Mouse (Mus musculus): ENCODE results near the gene Chst14. TPM values are rescaled to one million over a fixed set of nuclear protein-coding genes. Genes with fewer than 3 reads are reported as not detected.

The Chst14 gene
- 15.3 and 16.6 TPM in 2 replicates for polyA plus RNA-seq (2015; fragmentation: Nextera tagmentation; extraction: Ambion mirVana)

GRCm38 (mm10) chr2:118926361-118926997 is at the start of gene Chst14:
Gene Chst14 (plus strand): TSS chr2:118926496.

GRCm38 (mm10) chr2:118899981-118900825 is 26.1 kb upstream of the Chst14 start, which contains the start of gene Bahd1:
Gene Bahd1 (plus strand): TSS chr2:118900377.

Other genes with a start within 250 kb of the Chst14 start
- 0.05 TPM in 1 of 2 replicates, not detected in the other for gene Ankrd63, start 222.5 kb upstream of the Chst14 start, polyA plus RNA-seq (2015; fragmentation: Nextera tagmentation; extraction: Ambion mirVana)
- 0.47 and 0.68 TPM in 2 replicates for gene Plcb2, start 198.1 kb upstream of the Chst14 start, polyA plus RNA-seq (2015; fragmentation: Nextera tagmentation; extraction: Ambion mirVana)
- gene Inafm2, start 180.7 kb upstream of the Chst14 start, polyA plus RNA-seq (2015; fragmentation: Nextera tagmentation; extraction: Ambion mirVana): 9.5 and 10.0 TPM in 2 replicates
- gene Ccdc9b, start 163.8 kb upstream of the Chst14 start, polyA plus RNA-seq (2015; fragmentation: Nextera tagmentation; extraction: Ambion mirVana): 2.7 and 3.9 TPM in 2 replicates
- gene Phgr1, start 153.7 kb upstream of the Chst14 start, polyA plus RNA-seq (2015; fragmentation: Nextera tagmentation; extraction: Ambion mirVana): not detected in 2 replicates
- 0.04 and 0.05 TPM in 2 replicates for gene Disp2, start 146.8 kb upstream of the Chst14 start, polyA plus RNA-seq (2015; fragmentation: Nextera tagmentation; extraction: Ambion mirVana)
- 18.2 and 22.8 TPM in 2 replicates for gene Knstrn, start 112.5 kb upstream of the Chst14 start, polyA plus RNA-seq (2015; fragmentation: Nextera tagmentation; extraction: Ambion mirVana)
- 48.9 and 51.8 TPM in 2 replicates for gene Ivd, start 64.5 kb upstream of the Chst14 start, polyA plus RNA-seq (2015; fragmentation: Nextera tagmentation; extraction: Ambion mirVana)
- 2.3 and 2.5 TPM in 2 replicates for gene Bahd1, start 26.1 kb upstream of the Chst14 start, polyA plus RNA-seq (2015; fragmentation: Nextera tagmentation; extraction: Ambion mirVana)
- gene Ccdc32, start 102.9 kb downstream of the Chst14 start, polyA plus RNA-seq (2015; fragmentation: Nextera tagmentation; extraction: Ambion mirVana): 17.0 and 19.2 TPM in 2 replicates
- 3.6 and 4.3 TPM in 2 replicates for gene Rpusd2, start 108.3 kb downstream of the Chst14 start, polyA plus RNA-seq (2015; fragmentation: Nextera tagmentation; extraction: Ambion mirVana)
- gene Knl1, start 120.6 kb downstream of the Chst14 start, polyA plus RNA-seq (2015; fragmentation: Nextera tagmentation; extraction: Ambion mirVana): 12.5 and 14.6 TPM in 2 replicates
- 5.4 and 6.2 TPM in 2 replicates for gene Rad51, start 186.3 kb downstream of the Chst14 start, polyA plus RNA-seq (2015; fragmentation: Nextera tagmentation; extraction: Ambion mirVana)
- gene Rmdn3, start 230.5 kb downstream of the Chst14 start, polyA plus RNA-seq (2015; fragmentation: Nextera tagmentation; extraction: Ambion mirVana): 10.1 and 15.4 TPM in 2 replicates
- gene Gchfr, start 241.3 kb downstream of the Chst14 start, polyA plus RNA-seq (2015; fragmentation: Nextera tagmentation; extraction: Ambion mirVana): 2.1 and 3.2 TPM in 2 replicates
- gene Gm14137, start 248.0 kb downstream of the Chst14 start, polyA plus RNA-seq (2015; fragmentation: Nextera tagmentation; extraction: Ambion mirVana): 0.13 and 0.45 TPM in 2 replicates